Mouse (Mus musculus): ENCODE measurements around the gene Klf4. TPM values are rescaled to one million over a fixed set of nuclear protein-coding genes. Genes with fewer than 3 reads are reported as not detected.

Klf4 gene
- 4.2 and 4.3 TPM in 2 replicates for polyA plus RNA-seq (2012; rRNA removed)

- Histone ChIP-seq H3K27ac (ENCODE audit: insufficient read depth, low read length) (peak within 1 kb of the TSS; percentile 94), H3K4me3 (ENCODE audit: insufficient read depth, low read length) (peak within 1 kb of the TSS; percentile 76), H3K4me1 (ENCODE audit: control insufficient read depth, insufficient read depth, low read length) (peaks cover 2% of the 10 kb centered on the region; the same call in 1 of the 2 replicates)
- TF ChIP-seq CTCF (IDR thresholded peaks at IDR 0.05; ENCODE audit: extremely low read depth, insufficient read depth, low read length) (no peak), POLR2A (IDR thresholded peaks at IDR 0.05; ENCODE audit: extremely low read depth, insufficient read depth, low read length) (peak; percentile 68; the same call in 1 of the 2 replicates)
These were observed at the start of gene Klf4 for GRCm38 (mm10) chr4:55532407-55533195. Klf4 (minus strand) TSS chr4:55532466.

GRCm38 (mm10) chr4:55571432-55571831 is 39.2 kb upstream of the Klf4 start:
- H3K4me1 ChIP-seq (ENCODE audit: control insufficient read depth, insufficient read depth, low read length), result no peaks in the 10 kb centered on the region
- no peak for TF ChIP-seq CTCF (IDR thresholded peaks at IDR 0.05; ENCODE audit: extremely low read depth, insufficient read depth, low read length)
- TF ChIP-seq POLR2A (IDR thresholded peaks at IDR 0.05; ENCODE audit: extremely low read depth, insufficient read depth, low read length), result no peak

GRCm38 (mm10) chr4:55567986-55568385 is 35.7 kb upstream of the Klf4 start:
- Histone ChIP-seq H3K4me3 (ENCODE audit: insufficient read depth, low read length) (no peak overlapping the region), H3K4me1 (ENCODE audit: control insufficient read depth, insufficient read depth, low read length) (no peaks in the 10 kb centered on the region), H3K27ac (ENCODE audit: insufficient read depth, low read length) (no peak overlapping the region)
- TF ChIP-seq POLR2A (IDR thresholded peaks at IDR 0.05; ENCODE audit: extremely low read depth, insufficient read depth, low read length) (no peak), CTCF (IDR thresholded peaks at IDR 0.05; ENCODE audit: extremely low read depth, insufficient read depth, low read length) (no peak)

More at GRCm38 (mm10) chr4:55571432-55571831, 39.2 kb upstream of the Klf4 start:
- Histone ChIP-seq H3K4me3 (ENCODE audit: insufficient read depth, low read length) (no peak overlapping the region), H3K27ac (ENCODE audit: insufficient read depth, low read length) (no peak overlapping the region)

- no peak for TF ChIP-seq CTCF (IDR thresholded peaks at IDR 0.05; ENCODE audit: extremely low read depth, insufficient read depth, low read length)
- Histone ChIP-seq H3K27ac (ENCODE audit: insufficient read depth, low read length) (no peak overlapping the region), H3K4me1 (ENCODE audit: control insufficient read depth, insufficient read depth, low read length) (no peaks in the 10 kb centered on the region), H3K4me3 (ENCODE audit: insufficient read depth, low read length) (no peak overlapping the region)
These were observed 35.3 kb upstream of the Klf4 start for GRCm38 (mm10) chr4:55567575-55567974.

GRCm38 (mm10) chr4:55564317-55564716 is 32.1 kb upstream of the Klf4 start:
- H3K4me3 ChIP-seq (ENCODE audit: insufficient read depth, low read length), result no peak overlapping the region
- H3K27ac ChIP-seq (ENCODE audit: insufficient read depth, low read length), result no peak overlapping the region
- TF ChIP-seq POLR2A (IDR thresholded peaks at IDR 0.05; ENCODE audit: extremely low read depth, insufficient read depth, low read length) (no peak), CTCF (IDR thresholded peaks at IDR 0.05; ENCODE audit: extremely low read depth, insufficient read depth, low read length) (no peak)
- H3K4me1 ChIP-seq (ENCODE audit: control insufficient read depth, insufficient read depth, low read length), result no peaks in the 10 kb centered on the region

DNA sequence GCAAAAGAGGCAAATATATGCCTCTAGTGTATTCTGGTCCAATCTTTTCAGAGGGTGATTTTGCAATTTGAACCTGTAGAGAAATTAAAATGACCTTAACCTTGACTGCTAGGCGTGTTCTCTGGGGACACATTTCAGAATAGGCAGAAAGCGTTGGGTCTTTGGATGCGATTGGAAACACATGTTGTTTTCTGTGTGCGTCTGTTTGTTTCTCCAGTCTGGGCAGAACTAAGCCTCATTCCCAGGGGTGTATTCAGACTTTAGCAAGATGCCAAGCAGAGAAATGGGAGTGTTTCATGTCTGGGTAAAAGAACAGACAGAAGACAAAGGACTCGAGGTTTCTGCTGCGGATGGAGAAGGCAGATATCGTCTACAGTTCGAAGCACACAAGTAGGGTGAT is 30.8 kb upstream of the Klf4 start:
- Histone ChIP-seq H3K27ac (ENCODE audit: insufficient read depth, low read length) (no peak overlapping the region), H3K4me3 (ENCODE audit: insufficient read depth, low read length) (no peak overlapping the region), H3K4me1 (ENCODE audit: control insufficient read depth, insufficient read depth, low read length) (no peaks in the 10 kb centered on the region)
- TF ChIP-seq CTCF (IDR thresholded peaks at IDR 0.05; ENCODE audit: extremely low read depth, insufficient read depth, low read length), result no peak

DNA sequence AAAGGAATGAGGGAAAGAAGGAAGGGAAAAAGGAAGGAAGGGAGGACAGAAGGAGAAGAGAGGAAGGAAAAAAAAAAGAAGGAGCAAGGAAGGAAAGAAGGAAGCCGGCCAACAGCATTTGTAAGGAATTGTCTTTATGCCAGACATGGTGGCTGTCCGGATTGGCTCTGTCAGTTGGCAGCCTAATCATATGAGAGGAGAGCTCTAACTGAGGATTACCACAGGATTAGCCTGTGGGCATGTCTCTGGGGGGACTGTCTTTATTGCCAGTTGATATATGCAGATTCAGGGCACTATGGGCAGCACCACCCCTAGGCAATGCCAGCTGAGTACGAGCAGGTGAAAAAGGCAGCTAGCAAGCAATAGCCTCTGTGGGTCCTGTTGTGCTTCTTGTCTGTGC is 29.8 kb upstream of the Klf4 start:
- no peak overlapping the region for H3K27ac ChIP-seq (ENCODE audit: insufficient read depth, low read length)
- no peak for TF ChIP-seq CTCF (IDR thresholded peaks at IDR 0.05; ENCODE audit: extremely low read depth, insufficient read depth, low read length)
- no peak for TF ChIP-seq POLR2A (IDR thresholded peaks at IDR 0.05; ENCODE audit: extremely low read depth, insufficient read depth, low read length)
- H3K4me1 ChIP-seq (ENCODE audit: control insufficient read depth, insufficient read depth, low read length), result no peaks in the 10 kb centered on the region
- no peak overlapping the region for H3K4me3 ChIP-seq (ENCODE audit: insufficient read depth, low read length)

DNA sequence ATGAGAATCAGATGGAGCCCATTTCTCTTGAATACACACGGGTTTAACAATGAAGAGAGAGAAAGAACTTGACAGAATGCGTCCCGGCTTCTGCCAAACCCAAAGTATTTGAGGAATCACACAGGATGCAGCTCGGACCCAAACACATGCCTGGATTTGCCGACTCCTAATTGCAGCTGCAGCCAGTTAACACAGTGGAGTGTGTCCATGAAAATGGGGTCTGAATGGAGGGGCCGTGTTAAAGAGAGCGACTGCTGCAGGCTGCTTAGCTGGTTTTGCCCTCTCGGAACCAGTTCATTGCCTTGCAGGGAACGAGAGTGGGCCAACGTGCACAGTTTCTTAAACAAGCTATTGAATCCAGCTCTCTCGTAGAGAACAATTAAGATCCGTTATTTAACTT is 14.6 kb upstream of the Klf4 start:
- H3K4me3 ChIP-seq (ENCODE audit: insufficient read depth, low read length), result no peak overlapping the region
- no peaks in the 10 kb centered on the region for H3K4me1 ChIP-seq (ENCODE audit: control insufficient read depth, insufficient read depth, low read length)
- TF ChIP-seq CTCF (IDR thresholded peaks at IDR 0.05; ENCODE audit: extremely low read depth, insufficient read depth, low read length), result no peak
- H3K27ac ChIP-seq (ENCODE audit: insufficient read depth, low read length), result no peak overlapping the region

GRCm38 (mm10) chr4:55542753-55543152 is 10.5 kb upstream of the Klf4 start:
- H3K4me1 ChIP-seq (ENCODE audit: control insufficient read depth, insufficient read depth, low read length), result no peaks in the 10 kb centered on the region
- no peak overlapping the region for H3K27ac ChIP-seq (ENCODE audit: insufficient read depth, low read length)
- TF ChIP-seq POLR2A (IDR thresholded peaks at IDR 0.05; ENCODE audit: extremely low read depth, insufficient read depth, low read length) (no peak), CTCF (IDR thresholded peaks at IDR 0.05; ENCODE audit: extremely low read depth, insufficient read depth, low read length) (no peak)
- H3K4me3 ChIP-seq (ENCODE audit: insufficient read depth, low read length), result no peak overlapping the region

GRCm38 (mm10) chr4:55541654-55542053 is 9.4 kb upstream of the Klf4 start:
- TF ChIP-seq CTCF (IDR thresholded peaks at IDR 0.05; ENCODE audit: extremely low read depth, insufficient read depth, low read length) (no peak), POLR2A (IDR thresholded peaks at IDR 0.05; ENCODE audit: extremely low read depth, insufficient read depth, low read length) (no peak)
- Histone ChIP-seq H3K4me3 (ENCODE audit: insufficient read depth, low read length) (no peak overlapping the region), H3K4me1 (ENCODE audit: control insufficient read depth, insufficient read depth, low read length) (no peaks in the 10 kb centered on the region), H3K27ac (ENCODE audit: insufficient read depth, low read length) (no peak overlapping the region)
